Mouse (Mus musculus) C2C12 (cell line): ENCODE data around the gene Plpp7. TPM values are rescaled to one million over a fixed set of nuclear protein-coding genes. Genes with fewer than 3 reads are reported as not detected.
A peak's percentile ranks its signal among the peaks of the same experiment; 100 is the strongest.

Experiments
- H3K27me3 ChIP-seq: one replicate; pipeline ENCODE4 v1.6.1; 2011; ENCODE audit not compliant: control insufficient read depth, insufficient read depth, insufficient read length
- H3K36me3 ChIP-seq: one replicate; pipeline ENCODE4 v1.6.1; 2011; ENCODE audit not compliant: control insufficient read depth, insufficient read depth
- H3K4me3 ChIP-seq: one replicate; pipeline ENCODE4 v1.5.1; 2011; ENCODE audit warnings: mild to moderate bottlenecking, control low read depth; ENCODE audit not compliant: poor library complexity, insufficient read depth, severe bottlenecking
- H3K79me2 ChIP-seq: one replicate; pipeline ENCODE4 v1.6.1; 2011; ENCODE audit not compliant: control insufficient read depth, insufficient read depth
- H3K79me3 ChIP-seq: one replicate; pipeline ENCODE4 v1.6.1; 2011; ENCODE audit warnings: low read depth, control low read depth
- H3ac ChIP-seq: one replicate; pipeline ENCODE3; 2011; ENCODE audit warnings: low read depth; ENCODE audit not compliant: control insufficient read depth, insufficient read length
- CEBPB ChIP-seq: IDR thresholded peaks from one replicate; pipeline ENCODE4 v1.6.1; 2011; ENCODE audit warnings: low read depth, mild to moderate bottlenecking, control low read depth, moderate library complexity
- CTCF ChIP-seq: IDR thresholded peaks from one replicate; pipeline ENCODE4 v1.5.1; 2011; ENCODE audit not compliant: control insufficient read depth, insufficient read depth, insufficient read length
- FOSL1 ChIP-seq: IDR thresholded peaks from one replicate; pipeline ENCODE4 v1.8.0; 2011; ENCODE audit warnings: mild to moderate bottlenecking, low read length; ENCODE audit not compliant: poor library complexity, insufficient read depth, severe bottlenecking
- MAX ChIP-seq: IDR thresholded peaks from one replicate; pipeline ENCODE4 v1.6.1; 2011; ENCODE audit warnings: mild to moderate bottlenecking, control low read depth
- MYOD1 ChIP-seq: IDR thresholded peaks from one replicate; pipeline ENCODE4 v1.6.1; 2011; ENCODE audit warnings: low read depth; ENCODE audit not compliant: control insufficient read depth, insufficient read length
- MYOG ChIP-seq: IDR thresholded peaks from one replicate; pipeline ENCODE4 v1.6.1; 2011; ENCODE audit not compliant: control insufficient read depth, insufficient read length; ENCODE audit errors: extremely low read depth
- USF1 ChIP-seq: IDR thresholded peaks from one replicate; pipeline ENCODE4 v1.6.1; 2011; ENCODE audit warnings: low read depth, mild to moderate bottlenecking, control low read depth, moderate library complexity
- microRNA-seq: library from miRNA; unstranded; fragments of <30 nt; microRNA quantifications from one replicate; pipeline ENCODE4, GENCODE M21; 2019; ENCODE audit warnings: borderline microRNAs expressed
- polyA plus RNA-seq: library from polyadenylated mRNA; unstranded; fragments of >200 nt; fragmentation: generic; extraction: Trizol; gene quantifications from one replicate; pipeline ENCODE4 v1.2.1, GENCODE M21; 2012; ENCODE audit warnings: missing spikeins

Plpp7 gene
- polyA plus RNA-seq, 1 experiment, result 0.47 TPM

- Histone ChIP-seq H3K27me3 (no peaks in the 10 kb centered on the region), H3K79me3 (peaks cover 81% of the 10 kb centered on the region)
These were observed 59.1 kb downstream of the Plpp7 start for GRCm38 (mm10) chr2:32154334-32154997.

GRCm38 (mm10) chr2:32154998-32155541, 59.7 kb downstream of the Plpp7 start:
- H3K36me3 ChIP-seq, result peaks cover 18% of the 10 kb centered on the region
- H3K79me2 ChIP-seq, result peaks cover 91% of the 10 kb centered on the region
- peaks cover 87% of the 10 kb centered on the region for H3K79me3 ChIP-seq
- H3K27me3 ChIP-seq, result no peaks in the 10 kb centered on the region
- TF ChIP-seq MYOD1, result no peak
- TF ChIP-seq FOSL1, result no peak
- no peak for TF ChIP-seq MYOG
- H3ac ChIP-seq, result no peak overlapping the region
- no peak overlapping the region for H3K4me3 ChIP-seq

More at GRCm38 (mm10) chr2:32154334-32154997, 59.1 kb downstream of the Plpp7 start:
- peaks cover 18% of the 10 kb centered on the region for H3K36me3 ChIP-seq
- H3K4me3 ChIP-seq, result no peak overlapping the region
- peaks cover 85% of the 10 kb centered on the region for H3K79me2 ChIP-seq
- no peak for TF ChIP-seq FOSL1
- no peak for TF ChIP-seq CTCF
- no peak for TF ChIP-seq MYOD1
- no peak for TF ChIP-seq USF1
- no peak for TF ChIP-seq CEBPB
- no peak for TF ChIP-seq MAX
- TF ChIP-seq MYOG, result no peak
- H3ac ChIP-seq, result no peak overlapping the region

- TF ChIP-seq FOSL1, result no peak
- no peak for TF ChIP-seq USF1
- TF ChIP-seq CTCF, result no peak
- no peak for TF ChIP-seq MYOG
- no peak for TF ChIP-seq MYOD1
- TF ChIP-seq MAX, result no peak
- no peak for TF ChIP-seq CEBPB
- H3K79me2 ChIP-seq, result peaks cover 96% of the 10 kb centered on the region
- H3K4me3 ChIP-seq, result no peak overlapping the region
- H3ac ChIP-seq, result no peak overlapping the region
- peaks cover 93% of the 10 kb centered on the region for H3K79me3 ChIP-seq
- H3K27me3 ChIP-seq, result no peaks in the 10 kb centered on the region
- peaks cover 18% of the 10 kb centered on the region for H3K36me3 ChIP-seq
These were observed 60.3 kb downstream of the Plpp7 start for GRCm38 (mm10) chr2:32155614-32156013.

GRCm38 (mm10) chr2:32156645-32157044, 61.3 kb downstream of the Plpp7 start:
- no peak overlapping the region for H3K4me3 ChIP-seq
- H3ac ChIP-seq, result no peak overlapping the region
- H3K27me3 ChIP-seq, result no peaks in the 10 kb centered on the region
- no peak for TF ChIP-seq USF1
- no peak for TF ChIP-seq CTCF
- no peak for TF ChIP-seq MYOG
- TF ChIP-seq MAX, result no peak
- TF ChIP-seq FOSL1, result no peak
- no peak for TF ChIP-seq CEBPB
- H3K79me2 ChIP-seq, result peaks cover 100% of the 10 kb centered on the region
- peaks cover 99% of the 10 kb centered on the region for H3K79me3 ChIP-seq
- H3K36me3 ChIP-seq, result peaks cover 18% of the 10 kb centered on the region

- no peak overlapping the region for H3ac ChIP-seq
- peaks cover 100% of the 10 kb centered on the region for H3K79me2 ChIP-seq
- H3K79me3 ChIP-seq, result peaks cover 99% of the 10 kb centered on the region
- no peaks in the 10 kb centered on the region for H3K27me3 ChIP-seq
- no peak overlapping the region for H3K4me3 ChIP-seq
- TF ChIP-seq USF1 (no peak), MYOD1 (no peak), FOSL1 (no peak), MAX (no peak), CEBPB (no peak)
- peaks cover 18% of the 10 kb centered on the region for H3K36me3 ChIP-seq
These were observed 62.0 kb downstream of the Plpp7 start for GRCm38 (mm10) chr2:32157328-32157727.

- TF ChIP-seq MAX (no peak), CTCF (peak; percentile 8)
- H3K79me3 ChIP-seq, result peaks cover 99% of the 10 kb centered on the region
- H3ac ChIP-seq, result no peak overlapping the region
- H3K4me3 ChIP-seq, result no peak overlapping the region
- H3K79me2 ChIP-seq, result peaks cover 100% of the 10 kb centered on the region
- peaks cover 18% of the 10 kb centered on the region for H3K36me3 ChIP-seq
- no peaks in the 10 kb centered on the region for H3K27me3 ChIP-seq
These were observed 63.4 kb downstream of the Plpp7 start for GRCm38 (mm10) chr2:32158616-32159239.

Small RNA genes within 50 kb of the gene (microRNA-seq; reads per million reads assigned to microRNA genes)
- 0.52 reads per million, percentile 9 among the genes with 10 or more reads in this experiment for gene Mir7674

Other genes with a start within 250 kb of the Plpp7 start
- 1.1 TPM for gene Fibcd1, start 249.5 kb upstream of the Plpp7 start, polyA plus RNA-seq
- gene Lamc3, start 208.2 kb upstream of the Plpp7 start, polyA plus RNA-seq, result 0.02 TPM
- gene Aif1l, start 145.4 kb upstream of the Plpp7 start, polyA plus RNA-seq, result 55.4 TPM
- 42.2 TPM for gene Nup214, start 121.1 kb upstream of the Plpp7 start, polyA plus RNA-seq
- not detected for gene Fam78a, start 10.7 kb upstream of the Plpp7 start, polyA plus RNA-seq
- gene Prrc2b, start 55.6 kb downstream of the Plpp7 start, polyA plus RNA-seq, result 45.0 TPM
- gene Pomt1, start 141.1 kb downstream of the Plpp7 start, polyA plus RNA-seq, result 12.9 TPM
- gene Uck1, start 164.6 kb downstream of the Plpp7 start, polyA plus RNA-seq, result 47.7 TPM
- gene Golga2, start 191.9 kb downstream of the Plpp7 start, polyA plus RNA-seq, result 36.3 TPM
- 387 TPM for gene Swi5, start 192.5 kb downstream of the Plpp7 start, polyA plus RNA-seq